Mouse (Mus musculus): ENCODE measurements around the gene D10Wsu102e.

D10Wsu102e gene

DNA sequence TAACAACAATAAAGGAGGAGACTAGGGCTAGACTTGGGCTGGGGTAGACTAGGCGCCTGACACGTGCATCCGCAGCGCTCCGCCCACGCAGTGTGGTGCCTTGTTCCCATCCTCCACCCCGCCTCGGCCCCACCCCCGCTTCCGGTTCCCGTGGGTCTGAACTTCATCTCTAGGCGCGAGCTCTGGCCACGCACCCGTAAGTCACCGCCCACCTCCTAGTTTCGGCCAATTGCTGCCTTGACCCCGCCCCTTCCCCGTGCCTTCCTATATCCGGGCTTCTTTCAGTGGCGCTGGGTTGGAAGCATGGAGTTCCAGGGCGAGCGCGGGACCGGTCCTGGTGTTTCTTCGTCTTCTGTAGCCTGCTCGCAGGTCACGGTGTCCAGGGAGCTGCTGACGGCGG, at the start of gene D10Wsu102e:
D10Wsu102e (plus strand) TSS at position 266 of the 400 bp plus-strand sequence.
- DNase-seq (ENCODE audit: low read depth), result peak; percentile 99

DNA sequence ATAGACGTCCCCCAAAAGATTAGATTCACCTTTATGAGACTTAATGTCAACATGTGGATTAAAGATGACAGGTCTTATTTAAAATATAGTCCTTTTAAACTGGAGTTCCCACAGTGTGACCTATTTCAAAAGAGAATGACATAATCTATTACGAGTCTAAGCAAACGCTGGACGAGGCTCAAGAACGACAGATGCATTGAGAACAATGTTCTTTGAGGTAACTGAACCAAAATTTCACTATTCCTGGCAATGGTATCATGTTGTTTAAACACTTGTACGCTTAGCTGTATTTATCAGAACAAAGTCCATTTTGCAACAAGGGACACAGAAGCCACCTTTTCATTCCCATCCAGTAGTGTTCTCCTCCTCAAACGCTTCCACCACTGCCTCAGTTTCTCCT, 49.7 kb upstream of the D10Wsu102e start:
- DNase-seq (ENCODE audit: low read depth), result no peak

DNA sequence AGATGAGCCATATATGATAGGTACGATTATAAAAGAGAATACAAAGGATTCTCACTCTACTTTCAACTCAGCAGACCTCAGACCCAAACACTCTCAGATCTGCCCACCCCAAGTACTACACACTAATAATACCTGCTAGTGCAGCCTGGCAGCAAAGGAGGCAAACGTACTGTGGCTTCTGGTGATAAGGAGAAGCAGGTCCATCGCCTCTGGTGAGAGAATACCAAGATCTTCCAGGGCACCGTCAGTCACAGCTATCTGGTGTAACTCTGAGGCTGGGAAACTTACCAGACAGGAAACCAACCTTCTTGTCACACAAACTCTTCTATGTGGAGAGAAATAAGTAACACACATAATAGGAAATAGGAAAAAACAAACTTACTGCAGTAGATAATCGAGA, 47.0 kb upstream of the D10Wsu102e start:
- DNase-seq (ENCODE audit: low read depth), result no peak

DNA sequence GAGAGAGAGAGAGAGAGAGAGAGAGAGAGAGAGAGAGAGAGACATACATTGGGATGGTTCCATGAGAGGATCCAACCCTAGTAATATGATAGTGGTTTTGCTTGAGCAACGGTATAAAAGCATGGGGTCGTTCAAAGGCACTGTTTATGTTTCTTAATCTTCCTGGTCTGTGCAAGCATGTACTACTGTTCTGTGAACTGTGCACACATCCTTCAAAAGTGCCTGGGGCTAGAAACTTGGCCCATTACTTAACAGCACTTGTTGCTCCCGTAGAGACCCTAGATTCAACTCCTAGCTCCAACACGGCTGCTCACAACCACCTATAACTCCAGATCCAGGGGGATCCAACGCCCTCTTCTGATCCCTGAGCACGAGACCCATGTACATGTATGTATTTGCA, 39.6 kb upstream of the D10Wsu102e start:
- peak; percentile 50 for DNase-seq (ENCODE audit: low read depth)

DNA sequence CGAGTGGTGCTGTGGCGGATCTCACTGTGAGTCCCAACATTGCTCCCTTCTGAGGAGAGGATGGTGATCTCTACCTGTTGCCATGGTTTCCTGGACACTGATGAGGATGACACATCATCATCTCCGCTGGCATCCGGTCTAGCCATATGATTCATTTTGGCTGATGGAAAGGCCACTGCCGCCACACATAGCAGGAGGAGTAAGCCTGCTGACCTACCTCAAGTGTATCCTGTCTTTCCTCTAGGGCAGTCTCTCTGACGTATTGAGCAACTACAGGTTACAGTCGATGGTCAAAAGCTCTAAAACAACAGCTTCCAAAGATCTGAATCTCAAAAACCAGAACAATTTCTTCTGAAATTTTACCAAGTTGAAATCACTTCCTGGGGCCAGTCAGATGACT, 39.2 kb upstream of the D10Wsu102e start:
- DNase-seq (ENCODE audit: low read depth), result peak; percentile 85

DNA sequence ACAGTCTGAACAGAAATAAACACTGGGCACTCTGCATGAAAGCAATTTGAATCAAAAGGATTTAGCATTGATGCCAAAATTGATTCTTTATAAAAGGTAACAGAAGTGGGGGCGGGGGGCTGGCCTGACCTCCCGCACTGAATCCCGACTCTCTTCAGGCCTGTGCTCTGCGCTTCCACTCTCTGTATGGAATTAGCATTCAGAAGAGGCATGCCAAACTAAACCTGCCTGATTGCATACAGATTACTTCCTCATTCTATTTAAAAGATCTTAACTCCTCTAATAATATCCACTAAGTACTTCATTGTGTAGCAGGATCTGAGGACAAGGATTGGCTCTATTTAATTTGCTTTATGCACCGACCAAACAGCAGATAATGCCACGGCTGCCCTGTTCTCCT, 38.5 kb upstream of the D10Wsu102e start:
- no peak for DNase-seq (ENCODE audit: low read depth)

DNA sequence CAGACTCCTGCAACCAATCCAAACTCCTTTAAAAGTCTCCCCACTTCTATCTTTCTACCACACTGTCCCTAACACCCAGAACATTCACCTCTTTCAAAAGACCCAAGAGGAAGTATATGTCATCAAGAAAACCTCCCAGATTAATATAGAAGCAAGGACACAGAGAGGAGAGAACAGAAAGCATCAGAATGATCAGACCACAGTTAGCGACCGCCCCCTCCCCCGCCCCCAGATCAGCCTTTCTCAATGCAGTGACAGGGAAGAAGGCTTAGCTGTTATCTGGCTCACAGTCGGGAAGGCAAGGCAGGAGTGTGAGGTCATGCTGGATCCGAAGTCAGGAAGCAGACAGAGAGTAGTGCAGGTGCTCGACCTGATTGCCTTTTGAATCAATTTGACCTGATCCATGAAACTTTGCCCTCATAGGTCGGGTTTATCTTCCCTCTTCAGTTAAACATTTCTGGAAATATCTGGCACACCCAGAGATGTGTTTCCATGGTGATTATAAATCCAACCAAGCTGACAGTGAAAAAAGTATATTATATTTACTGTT, 37.4 kb upstream of the D10Wsu102e start:
- DNase-seq (ENCODE audit: low read depth), result no peak

DNA sequence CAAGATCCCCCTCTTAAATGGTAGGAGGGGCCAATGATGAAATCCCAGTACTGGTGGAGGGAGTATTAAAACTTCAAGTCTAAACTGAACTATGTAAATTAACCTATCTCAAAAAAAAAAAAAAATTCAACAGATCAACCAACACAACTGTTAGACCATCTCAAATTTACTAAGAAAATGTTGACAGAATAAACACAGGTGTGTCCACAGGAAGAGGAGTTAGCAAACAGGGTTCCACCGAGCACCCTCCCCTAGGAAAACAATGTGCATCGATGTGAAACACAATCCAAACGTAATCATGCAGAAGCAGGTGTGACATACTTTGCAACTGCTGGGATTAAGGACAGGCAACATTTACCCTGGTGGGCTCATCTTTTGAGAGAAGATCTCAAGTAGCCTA, 35.1 kb upstream of the D10Wsu102e start:
- no peak for DNase-seq (ENCODE audit: low read depth)

DNA sequence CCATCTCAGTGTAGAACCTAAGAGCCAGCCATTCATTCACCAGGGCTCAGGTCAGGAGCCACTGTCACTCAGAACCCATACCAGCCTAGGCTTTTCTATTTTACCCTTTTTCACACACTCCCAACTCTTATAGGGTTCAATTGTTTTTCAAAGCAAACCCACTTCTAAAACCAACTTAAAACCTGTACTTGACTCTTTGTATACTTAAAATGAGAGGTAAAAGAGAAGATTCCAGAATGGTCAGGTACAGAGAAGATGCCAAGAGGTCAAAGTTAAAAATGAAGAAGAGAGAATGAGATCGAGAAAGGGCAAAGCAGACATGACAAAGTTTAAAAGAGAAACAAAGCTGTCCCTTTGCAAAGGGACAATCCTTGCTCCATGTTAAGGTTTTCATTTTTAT, 34.1 kb upstream of the D10Wsu102e start:
- DNase-seq (ENCODE audit: low read depth), result no peak

DNA sequence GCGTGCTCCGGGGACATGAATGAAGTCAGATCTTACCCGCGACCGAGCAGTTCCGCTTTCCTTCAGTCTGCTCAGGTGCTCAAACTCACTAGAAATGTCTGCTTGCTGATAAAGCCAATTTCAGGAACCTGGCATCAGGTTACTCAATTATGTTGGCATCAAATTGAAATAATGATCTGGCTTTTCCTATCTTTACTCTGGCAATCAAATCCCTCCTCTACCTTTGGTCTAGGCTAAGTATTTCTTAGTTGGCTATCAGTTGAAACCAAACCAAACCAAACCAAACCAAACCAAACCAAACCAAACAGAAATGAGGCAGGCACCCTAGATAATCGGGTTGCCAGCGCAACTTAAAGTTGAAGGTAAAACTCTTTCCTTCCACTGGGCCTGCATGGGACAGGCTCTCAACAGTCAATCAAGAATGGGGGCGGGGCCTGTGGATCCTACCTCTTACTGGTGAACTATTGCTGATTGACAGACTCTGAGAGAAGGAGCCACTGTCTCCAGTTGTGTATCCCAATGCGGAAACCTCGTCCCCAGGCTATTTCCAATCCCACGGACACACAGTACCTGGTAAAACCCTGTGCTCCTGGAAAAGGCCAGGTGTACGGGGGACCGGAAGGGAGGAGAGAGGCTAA, 33.3 kb upstream of the D10Wsu102e start:
- no peak for DNase-seq (ENCODE audit: low read depth)

DNA sequence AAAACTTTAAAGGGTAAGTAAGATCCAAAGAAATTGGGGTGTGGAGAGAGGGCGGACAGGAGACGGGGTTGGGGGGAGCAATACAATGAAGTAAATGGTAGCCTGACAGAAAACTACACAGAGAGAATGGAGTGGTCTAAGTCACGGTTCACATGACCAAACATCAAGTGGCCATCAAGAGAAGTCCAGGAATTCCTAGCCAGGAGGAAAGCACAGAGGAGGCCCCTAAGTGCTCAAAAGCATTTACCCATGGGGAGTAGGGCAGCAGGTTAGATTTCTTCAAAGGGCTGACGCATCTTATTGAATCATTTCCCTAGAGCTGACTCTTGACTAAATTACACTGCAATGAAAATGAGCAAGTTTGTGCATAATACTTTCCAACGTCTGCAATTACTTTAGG, 31.2 kb upstream of the D10Wsu102e start:
- peak; percentile 14 for DNase-seq (ENCODE audit: low read depth)

DNA sequence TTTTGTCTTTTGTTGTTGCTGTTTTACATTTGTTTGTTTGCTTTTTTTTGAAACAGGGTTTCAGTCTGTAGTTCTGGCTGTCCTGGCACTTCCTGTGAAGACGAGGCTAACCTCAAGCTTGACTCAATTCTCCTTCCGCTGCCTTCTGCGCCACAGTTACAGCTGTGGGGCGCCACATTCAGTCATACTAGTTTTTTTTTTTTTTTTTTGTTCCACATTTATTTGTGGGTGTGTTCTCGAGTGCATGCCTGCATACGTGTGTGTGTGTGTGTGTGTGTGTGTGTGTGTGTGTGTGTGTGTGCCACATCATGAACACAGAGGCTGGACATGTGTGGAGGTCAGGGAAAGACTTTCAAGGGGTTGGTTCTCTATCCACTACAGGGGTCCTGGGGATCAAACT, 29.7 kb upstream of the D10Wsu102e start:
- DNase-seq (ENCODE audit: low read depth), result no peak

DNA sequence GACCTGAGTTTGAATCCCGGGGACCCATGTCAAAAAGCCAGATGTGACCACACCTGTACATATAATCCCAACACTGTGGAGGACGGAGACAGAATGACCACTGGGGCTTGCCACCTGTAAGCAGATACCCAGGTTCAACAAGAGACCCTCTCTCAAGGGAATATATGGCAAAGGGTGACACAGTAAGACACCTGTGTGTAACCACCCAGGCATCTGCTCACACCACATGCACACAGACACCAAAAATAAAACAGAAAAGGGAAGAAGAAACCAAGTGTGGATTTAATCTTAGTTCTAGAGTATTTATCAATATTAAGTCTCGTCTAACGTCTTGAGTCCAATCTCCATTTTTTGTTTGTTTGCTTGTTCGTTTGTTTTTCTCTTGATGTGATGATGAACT, 28.2 kb upstream of the D10Wsu102e start:
- no peak for DNase-seq (ENCODE audit: low read depth)

DNA sequence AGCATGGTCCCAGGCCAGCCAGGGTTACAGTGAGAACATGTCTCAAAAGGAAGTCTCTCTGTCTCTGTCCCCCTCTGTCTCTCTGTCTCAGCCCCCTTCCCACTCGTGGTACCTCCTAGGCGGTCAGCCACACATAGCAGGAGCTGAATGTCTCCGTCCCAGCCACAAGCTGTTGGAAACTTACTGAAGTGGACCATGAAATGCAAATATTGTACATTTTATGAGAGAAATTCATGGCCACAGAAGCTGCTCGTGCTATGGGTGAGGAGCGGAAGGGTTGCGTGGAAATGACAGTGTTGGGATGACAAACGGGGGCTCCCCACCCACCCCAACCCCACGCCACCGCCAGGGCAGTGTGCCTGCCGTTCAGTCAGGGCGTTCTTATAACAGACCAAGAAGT, 27.4 kb upstream of the D10Wsu102e start:
- no peak for DNase-seq (ENCODE audit: low read depth)

DNA sequence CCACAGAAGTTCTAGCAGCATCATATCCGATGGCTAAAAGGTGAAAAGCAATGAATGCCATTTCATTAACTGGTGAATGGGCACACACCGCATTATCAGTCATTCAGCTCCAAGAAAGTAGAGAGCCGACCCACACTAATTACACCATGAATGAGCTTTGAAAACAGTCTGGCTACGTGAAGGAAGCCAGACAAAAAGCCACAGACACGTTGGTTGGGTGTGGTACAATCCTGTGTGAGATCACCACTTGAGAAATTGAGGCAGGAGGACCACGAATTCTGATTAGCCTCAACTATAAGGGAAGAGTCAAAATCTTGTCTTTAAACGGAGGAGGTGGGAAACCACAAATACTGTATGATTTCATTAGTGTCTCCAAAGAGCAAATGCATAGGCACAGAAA, 23.7 kb upstream of the D10Wsu102e start:
- DNase-seq (ENCODE audit: low read depth), result no peak

DNA sequence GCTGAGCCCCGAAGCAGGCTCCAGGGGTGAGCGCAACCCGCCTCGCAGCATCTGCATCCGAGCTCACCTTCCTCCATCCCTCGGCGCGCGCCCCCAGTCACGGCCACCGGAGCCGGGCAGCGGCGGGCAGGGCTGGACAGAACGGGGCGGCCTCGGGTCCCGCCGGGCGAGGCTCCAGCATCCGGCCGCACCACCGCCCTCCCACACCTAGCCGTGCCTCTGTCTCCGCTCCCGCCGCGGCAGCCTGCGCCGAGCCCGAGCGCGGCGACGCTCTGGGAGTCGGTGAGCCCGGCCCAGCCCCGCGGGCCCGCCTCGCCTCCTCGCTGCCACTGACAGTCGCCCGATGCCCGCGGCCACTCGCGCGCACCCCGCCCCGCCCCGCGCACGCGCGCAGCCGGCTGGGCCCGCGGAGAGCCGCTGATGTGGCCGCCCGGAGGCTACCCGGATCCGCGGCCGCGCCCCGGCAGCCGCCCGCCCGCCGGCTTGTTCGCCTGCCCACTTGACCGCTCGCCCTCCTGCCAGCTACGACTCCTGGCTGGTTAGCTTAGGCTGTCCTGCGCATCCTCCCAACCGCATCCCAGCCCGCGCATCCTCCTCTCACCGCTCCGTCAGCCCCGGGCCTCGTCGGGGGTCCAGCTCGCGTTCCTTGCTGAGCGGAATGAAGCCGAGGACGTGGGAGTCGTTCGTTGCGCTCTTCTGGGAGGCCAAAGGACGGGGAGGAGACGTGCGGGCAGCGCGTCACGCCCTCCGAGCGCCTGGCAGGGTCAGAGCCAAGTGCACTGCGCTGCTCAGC, 22.7 kb upstream of the D10Wsu102e start, which contains the start of gene Slc41a2:
Slc41a2 (minus strand) TSS at position 724 of the 793 bp plus-strand sequence.
- DNase-seq (ENCODE audit: low read depth), result peak; percentile 84

DNA sequence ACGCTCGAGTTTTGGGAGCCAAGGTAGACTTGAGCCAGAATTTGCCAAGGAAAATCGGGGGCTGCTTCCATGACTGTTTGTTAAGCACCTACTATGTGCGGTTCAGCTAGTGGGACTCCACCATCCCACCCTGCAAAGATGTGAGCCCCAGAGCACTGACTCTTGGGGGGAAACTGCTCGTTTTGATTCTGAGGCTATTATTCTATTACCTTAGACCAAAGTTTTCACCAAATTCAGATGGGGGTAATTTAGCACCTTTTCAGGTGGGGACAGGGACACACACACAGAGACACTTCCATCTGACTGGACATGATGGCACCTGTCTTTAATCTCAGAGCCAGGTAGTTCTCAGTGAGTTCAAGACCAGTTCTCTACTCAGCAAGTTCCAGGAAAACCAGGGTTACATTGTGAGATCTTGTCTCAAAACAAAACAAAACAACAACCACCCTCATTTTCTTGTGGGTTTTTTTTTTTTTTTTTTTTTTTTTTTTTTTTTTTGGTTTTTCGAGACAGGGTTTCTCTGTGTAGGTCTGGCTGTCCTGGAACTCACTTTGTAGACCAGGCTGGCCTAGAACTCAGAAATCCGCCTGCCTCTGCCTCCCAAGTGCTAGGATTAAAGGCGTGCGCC, 21.9 kb upstream of the D10Wsu102e start:
- DNase-seq (ENCODE audit: low read depth), result no peak

DNA sequence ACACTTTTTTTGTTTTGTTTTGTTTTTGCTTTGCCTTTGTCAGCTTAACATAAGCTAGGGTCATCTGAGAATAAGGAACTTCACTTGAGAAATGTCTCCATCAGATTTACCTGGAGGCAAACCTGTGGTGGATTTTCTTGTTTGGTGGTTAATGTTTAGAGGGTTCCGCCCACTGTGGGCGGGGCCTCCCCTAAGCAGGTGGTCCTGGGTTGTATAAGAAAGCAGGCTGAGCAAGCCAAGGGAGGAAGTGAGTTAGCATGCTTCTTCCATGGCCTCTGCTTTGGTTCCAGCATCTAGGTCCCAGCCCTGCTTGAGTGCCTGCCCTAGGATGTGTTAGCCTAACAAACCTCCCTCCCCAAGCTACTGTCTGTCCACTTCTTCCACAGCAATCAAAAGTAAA, 18.8 kb upstream of the D10Wsu102e start:
- no peak for DNase-seq (ENCODE audit: low read depth)

DNA sequence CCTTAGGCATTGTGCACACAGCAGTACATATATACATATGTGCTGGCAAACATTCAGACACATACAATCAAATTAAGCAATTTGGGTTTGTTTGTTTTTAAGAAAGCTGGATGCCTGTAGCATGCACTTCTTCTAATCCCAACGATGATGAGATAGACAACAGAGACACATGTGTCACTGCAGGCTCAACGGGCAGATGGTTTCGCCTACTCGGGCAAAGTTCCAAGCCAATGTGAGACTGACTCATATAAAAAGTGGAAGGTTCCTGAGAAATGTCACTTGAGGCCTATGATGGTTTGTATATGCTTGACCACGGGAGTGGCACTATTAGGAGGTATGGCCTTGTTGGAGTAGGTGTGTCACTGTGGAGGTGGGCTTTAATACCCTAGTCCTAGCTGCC, 16.9 kb upstream of the D10Wsu102e start:
- DNase-seq (ENCODE audit: low read depth), result peak; percentile 76

DNA sequence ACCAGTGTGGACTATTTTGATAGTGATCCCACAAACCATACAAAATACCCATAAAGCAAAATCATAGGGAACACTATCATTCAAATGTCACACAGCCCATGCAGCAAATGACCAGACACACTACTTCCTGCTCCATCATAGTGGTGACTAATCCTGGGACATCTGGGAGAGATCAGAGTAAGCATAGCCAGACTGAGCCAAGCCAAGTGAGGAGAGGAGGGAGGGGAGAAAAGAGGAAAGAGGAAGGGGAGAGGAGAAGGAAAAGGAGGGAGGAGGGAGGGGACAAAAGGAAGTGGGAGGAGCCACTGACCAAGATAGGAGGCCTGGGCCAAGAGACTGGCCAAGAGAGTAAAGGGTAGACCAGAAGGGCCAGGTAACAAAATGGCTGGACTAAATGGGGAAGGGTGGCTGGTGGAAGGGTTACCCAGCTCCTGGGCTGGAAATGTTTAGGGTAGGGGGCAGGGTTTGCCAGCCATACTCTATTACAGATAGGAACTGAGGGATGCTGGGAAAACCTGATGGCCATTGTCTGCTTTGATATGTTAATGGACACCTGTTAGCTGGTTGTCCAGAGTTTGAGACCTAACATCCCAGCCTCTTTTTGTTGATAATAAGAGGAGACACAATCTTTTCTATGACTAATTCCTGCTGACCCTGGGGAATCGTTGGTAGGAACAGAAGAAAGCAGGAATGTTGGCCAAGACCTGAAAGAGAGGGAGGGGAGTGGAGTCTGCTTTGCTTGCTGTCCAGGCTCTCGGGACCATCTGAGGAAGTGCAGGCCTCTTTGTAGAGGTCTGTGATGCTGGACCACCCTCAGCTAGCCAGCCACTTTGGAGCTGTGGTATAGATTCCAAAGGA, 16.0 kb upstream of the D10Wsu102e start:
- peak; percentile 53 for DNase-seq (ENCODE audit: low read depth)

DNA sequence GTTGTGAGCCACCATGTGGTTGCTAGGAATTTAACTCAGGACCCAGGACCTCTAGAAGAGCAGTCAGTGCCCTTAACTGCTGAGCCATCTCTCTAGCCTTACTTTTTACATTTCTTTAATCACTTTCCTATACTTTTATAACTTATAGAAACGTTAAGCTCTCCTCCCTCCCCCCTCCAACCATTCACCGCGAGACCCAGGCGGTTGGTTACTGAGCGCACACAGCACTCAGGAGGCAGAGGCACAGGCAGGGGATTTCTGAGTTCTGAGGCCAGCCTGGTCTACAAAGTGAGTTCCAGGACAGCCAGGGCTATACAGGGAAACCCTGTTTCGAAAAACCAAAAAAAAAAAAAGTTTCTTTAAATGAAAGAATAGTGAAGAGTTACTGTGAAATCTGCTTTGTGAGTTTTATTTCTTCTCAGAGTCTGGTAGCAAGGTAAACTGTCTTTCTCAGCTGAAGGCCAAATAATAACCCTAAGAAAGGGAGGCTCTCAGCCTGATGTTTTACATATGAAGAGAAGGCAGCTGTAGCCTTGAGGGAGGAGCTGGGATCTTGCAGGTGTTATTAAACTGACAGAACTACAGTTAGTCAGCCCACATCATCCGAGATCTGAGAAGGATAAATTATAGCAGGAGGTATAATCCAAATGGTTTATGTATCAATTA, 14.2 kb upstream of the D10Wsu102e start:
- DNase-seq (ENCODE audit: low read depth), result no peak
